Mouse (Mus musculus) kidney, adult 11 months (tissue): ENCODE measurements around the gene Nup107.

ENCODE experiments used
- DNase-seq: peaks from one replicate; pipeline ENCODE4 v3.0.0; 2022

Gene Nup107

GRCm38 (mm10) chr10:117792141-117793091 lies at the start of gene Nup107:
Nup107 (minus strand) TSS chr10:117792705.
- peak; percentile 100 for DNase-seq

- DNase-seq, result no peak
Measured at GRCm38 (mm10) chr10:117841765-117842164, 49.3 kb upstream of the Nup107 start.

GRCm38 (mm10) chr10:117840431-117840995 lies 48.0 kb upstream of the Nup107 start:
- no peak for DNase-seq

GRCm38 (mm10) chr10:117839737-117840136 lies 47.2 kb upstream of the Nup107 start:
- no peak for DNase-seq

- peak; percentile 21 for DNase-seq
Measured at GRCm38 (mm10) chr10:117838924-117839323, 46.4 kb upstream of the Nup107 start.

GRCm38 (mm10) chr10:117836354-117836753 lies 43.8 kb upstream of the Nup107 start:
- no peak for DNase-seq

- no peak for DNase-seq
Measured at GRCm38 (mm10) chr10:117835453-117835852, 42.9 kb upstream of the Nup107 start.

GRCm38 (mm10) chr10:117830797-117831196 lies 38.3 kb upstream of the Nup107 start:
- no peak for DNase-seq

- DNase-seq, result no peak
Measured at GRCm38 (mm10) chr10:117829472-117830155, 37.1 kb upstream of the Nup107 start.

- DNase-seq, result peak; percentile 15
Measured at GRCm38 (mm10) chr10:117829022-117829421, 36.5 kb upstream of the Nup107 start.

GRCm38 (mm10) chr10:117828536-117828935 lies 36.0 kb upstream of the Nup107 start:
- no peak for DNase-seq

- DNase-seq, result no peak
Measured at GRCm38 (mm10) chr10:117824647-117825046, 32.1 kb upstream of the Nup107 start.

GRCm38 (mm10) chr10:117824139-117824538 lies 31.6 kb upstream of the Nup107 start:
- DNase-seq, result no peak

- DNase-seq, result no peak
Measured at GRCm38 (mm10) chr10:117823321-117823720, 30.8 kb upstream of the Nup107 start.

GRCm38 (mm10) chr10:117818600-117818999 lies 26.1 kb upstream of the Nup107 start:
- no peak for DNase-seq

GRCm38 (mm10) chr10:117816721-117817120 lies 24.2 kb upstream of the Nup107 start:
- no peak for DNase-seq

GRCm38 (mm10) chr10:117812501-117812900 lies 20.0 kb upstream of the Nup107 start:
- DNase-seq, result no peak

GRCm38 (mm10) chr10:117811555-117811954 lies 19.1 kb upstream of the Nup107 start:
- no peak for DNase-seq

- DNase-seq, result no peak
Measured at GRCm38 (mm10) chr10:117810506-117810905, 18.0 kb upstream of the Nup107 start.

- no peak for DNase-seq
Measured at GRCm38 (mm10) chr10:117808068-117808467, 15.6 kb upstream of the Nup107 start.

- DNase-seq, result no peak
Measured at GRCm38 (mm10) chr10:117805919-117806318, 13.4 kb upstream of the Nup107 start.

GRCm38 (mm10) chr10:117803870-117804850 lies 11.7 kb upstream of the Nup107 start:
- DNase-seq, result no peak
